Mouse (Mus musculus): ENCODE data around the gene Ube2d3.

- TF ChIP-seq CTCF (IDR thresholded peaks at IDR 0.05; ENCODE audit: insufficient read depth, low read depth, low read length), result no peak
- no peak for TF ChIP-seq POLR2A (IDR thresholded peaks at IDR 0.05; ENCODE audit: insufficient read depth, low read depth, low read length)
Observed at GRCm38 (mm10) chr3:135516891-135517290, 78.9 kb downstream of the Ube2d3 start.
